Mouse (Mus musculus) embryonic facial prominence, embryonic 11.5 days (tissue): ENCODE measurements around the gene Hoxb1. TPM values are rescaled to one million over a fixed set of nuclear protein-coding genes. Genes with fewer than 3 reads are reported as not detected.

Experiments used
- ATAC-seq: fragments of 200-750 bp; cut with Nextera tagmentation; replicated peaks from 2 replicates; pipeline ENCODE4 v1.8.0; 2017; ENCODE audit warnings: low read depth; ENCODE audit not compliant: insufficient number of reproducible peaks, low FRiP score, low TSS enrichment
- DNase-seq: peaks from one replicate; pipeline ENCODE4 v3.0.0-alpha.2; 2015; ENCODE audit warnings: low spot score
- H3K27ac ChIP-seq: fragments of 300-500 bp; sonication (generic); replicated peaks from 2 replicates; pipeline ENCODE4 v1.5.1; 2014; ENCODE audit warnings: mild to moderate bottlenecking, low read depth, low read length, control low read depth
- H3K27me3 ChIP-seq: fragments of 300-500 bp; sonication (generic); 2 replicates; pipeline ENCODE4 v1.6.1; 2014; ENCODE audit warnings: mild to moderate bottlenecking, low read length, moderate library complexity, mixed read lengths; ENCODE audit not compliant: control insufficient read depth, insufficient read depth
- H3K36me3 ChIP-seq: fragments of 300-500 bp; sonication (generic); replicated peaks from 2 replicates; pipeline ENCODE4 v1.6.1; 2014; ENCODE audit warnings: low read depth, mild to moderate bottlenecking, low read length, moderate library complexity, mixed read lengths; ENCODE audit not compliant: control insufficient read depth, insufficient read depth
- H3K4me1 ChIP-seq: fragments of 300-500 bp; sonication (generic); 2 replicates; pipeline ENCODE4 v1.6.1; 2014; ENCODE audit warnings: low read length, mixed read lengths; ENCODE audit not compliant: control insufficient read depth, insufficient read depth
- H3K4me2 ChIP-seq: fragments of 300-500 bp; sonication (generic); 2 replicates; pipeline ENCODE4 v1.6.1; 2014; ENCODE audit warnings: low read depth, mild to moderate bottlenecking, control low read depth, low read length, moderate library complexity
- H3K4me3 ChIP-seq: fragments of 300-500 bp; sonication (generic); 2 replicates; pipeline ENCODE4 v1.5.1; 2014; ENCODE audit warnings: low read depth, low read length, control low read depth
- H3K9ac ChIP-seq: fragments of 300-500 bp; sonication (generic); replicated peaks from 2 replicates; pipeline ENCODE4 v1.6.1; 2014; ENCODE audit warnings: mild to moderate bottlenecking, control low read depth, low read length
- H3K9me3 ChIP-seq: fragments of 300-500 bp; sonication (generic); replicated peaks from 2 replicates; pipeline ENCODE4 v1.6.1; 2016; ENCODE audit warnings: mild to moderate bottlenecking, low read length, inconsistent platforms, mixed read lengths; ENCODE audit not compliant: control insufficient read depth
- WGBS: fragments of 180-500 bp; shearing (Covaris S2); extraction: QIAGEN DNeasy Blood & Tissue Kit; methylation state at CpG from one replicate; pipeline ENCODE4 v1.1.7; 2014; 5-methylcytosine and 5-hydroxymethylcytosine counted together
- microRNA counts: library from miRNA; unstranded; fragments of <30 nt; microRNA quantifications from one replicate; lab custom pipeline; 2016
- microRNA-seq: library from miRNA; unstranded; fragments of <30 nt; microRNA quantifications from one replicate; pipeline ENCODE4, GENCODE M21; 2016; ENCODE audit warnings: borderline number of aligned reads
- polyA plus RNA-seq: library from polyadenylated mRNA; unstranded; fragments of >200 nt; fragmentation: Nextera tagmentation; extraction: Ambion mirVana; gene quantifications from 2 replicates; pipeline ENCODE4 v1.2.1, GENCODE M21; 2014

The Hoxb1 gene
- polyA plus RNA-seq, 1 experiment from 2014 or later: 0.97 TPM

DNA sequence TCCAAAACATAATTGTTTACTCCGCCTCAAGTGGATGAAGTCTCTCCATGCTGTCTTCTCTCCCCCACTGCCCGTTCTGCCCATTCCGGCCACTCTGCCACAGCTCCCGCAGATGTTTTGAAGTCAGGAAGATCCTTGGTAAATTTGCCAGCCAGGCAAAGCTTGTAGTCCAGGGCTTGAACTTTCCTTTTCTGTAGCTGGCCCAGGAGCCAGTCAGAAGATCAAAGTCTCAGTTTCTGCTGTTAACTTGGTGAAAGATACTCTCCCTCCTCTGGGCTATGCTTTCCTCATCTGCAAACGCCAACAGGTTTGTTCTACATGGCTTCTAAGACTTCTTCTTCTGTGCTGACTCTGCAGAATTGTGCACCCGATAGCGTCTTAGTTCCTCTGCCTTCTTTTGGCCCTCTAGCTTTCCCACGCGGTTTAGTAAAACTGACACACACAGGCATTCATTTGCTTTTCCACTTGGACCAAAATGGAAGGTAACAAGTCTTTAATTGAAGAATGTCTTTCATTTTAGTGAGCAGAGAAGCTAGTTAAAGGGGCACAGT lies 47.5 kb downstream of the Hoxb1 start:
- no peak overlapping the region for H3K4me2 ChIP-seq
- ATAC-seq: no peak
- WGBS: 81% methylated on average over 9 of the region's 9 CpGs
- no peak overlapping the region for H3K27ac ChIP-seq
- H3K36me3 ChIP-seq: no peaks in the 10 kb centered on the region
- no peak for DNase-seq
- no peaks in the 10 kb centered on the region; the same call in 1 of the 2 replicates for H3K27me3 ChIP-seq
- H3K4me3 ChIP-seq: no peak overlapping the region
- H3K9me3 ChIP-seq: no peaks in the 10 kb centered on the region
- no peak overlapping the region for H3K9ac ChIP-seq
- H3K4me1 ChIP-seq: peaks cover under 1% of the 10 kb centered on the region; the same call in 1 of the 2 replicates

DNA sequence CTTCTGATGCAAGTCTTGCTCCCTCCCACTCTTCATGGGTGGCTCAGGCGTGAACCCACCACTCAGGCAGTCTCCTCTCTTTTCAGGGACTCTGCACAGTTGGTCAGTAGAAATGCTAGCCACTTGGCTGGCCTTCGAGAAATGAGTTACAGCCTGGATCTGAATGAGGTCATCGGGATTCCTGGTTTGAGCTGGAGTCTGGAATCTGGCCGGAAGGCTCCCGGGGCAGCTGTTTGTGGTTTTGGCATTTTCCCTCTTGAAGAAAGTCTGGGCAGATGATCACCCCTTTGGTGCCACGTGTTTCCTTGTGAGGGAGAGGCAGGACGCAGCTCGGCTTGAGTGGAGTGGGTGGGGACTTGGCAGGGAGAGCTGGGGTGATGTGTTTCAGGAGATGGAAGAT lies 48.0 kb downstream of the Hoxb1 start:
- H3K4me3 ChIP-seq: no peak overlapping the region
- DNase-seq: peak; percentile 43
- 38% methylated on average over 8 of the region's 8 CpGs for WGBS
- no peak overlapping the region for H3K27ac ChIP-seq
- no peaks in the 10 kb centered on the region for H3K36me3 ChIP-seq
- no peaks in the 10 kb centered on the region for H3K4me1 ChIP-seq
- H3K9me3 ChIP-seq: no peaks in the 10 kb centered on the region
- no peak for ATAC-seq
- H3K4me2 ChIP-seq: no peak overlapping the region
- H3K9ac ChIP-seq: no peak overlapping the region
- H3K27me3 ChIP-seq: no peaks in the 10 kb centered on the region; the same call in 1 of the 2 replicates

DNA sequence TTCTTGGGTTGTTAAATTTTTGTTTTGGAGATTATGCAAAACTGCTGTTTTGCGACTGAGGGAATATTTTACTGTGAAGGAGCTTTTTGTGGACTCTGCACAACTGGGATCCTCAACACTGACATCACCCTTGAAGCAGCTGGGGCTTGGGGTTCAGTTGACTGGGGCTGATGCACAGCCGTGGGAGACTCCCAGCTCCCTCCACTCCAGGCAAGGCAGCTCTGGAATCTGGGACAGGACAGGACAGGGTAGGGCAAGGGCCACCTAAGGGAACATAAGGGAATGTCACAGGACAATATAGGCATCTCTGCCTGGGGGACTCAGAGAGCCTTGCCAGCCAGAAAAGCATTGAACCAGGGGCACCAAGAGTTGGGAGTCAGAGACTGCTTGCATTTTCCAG lies 48.5 kb downstream of the Hoxb1 start:
- Histone ChIP-seq H3K27ac (no peak overlapping the region; the same call in 1 of the 2 replicates), H3K4me2 (no peak overlapping the region), H3K36me3 (no peaks in the 10 kb centered on the region), H3K27me3 (no peaks in the 10 kb centered on the region; the same call in 1 of the 2 replicates), H3K4me3 (no peak overlapping the region), H3K4me1 (no peaks in the 10 kb centered on the region), H3K9ac (no peak overlapping the region), H3K9me3 (no peaks in the 10 kb centered on the region)
- WGBS: 78% methylated on average over 2 of the region's 2 CpGs
- no peak for DNase-seq
- ATAC-seq: no peak

MicroRNAs encoded within 50 kb of the gene (microRNA counts, 519-probe panel; counts per million panel counts)
- 3,714 counts per million, percentile 55 among the panel's probes with 10 or more counts for microRNA mmu-miR-10a (lab: Ali Mortazavi, UCI)

Small RNAs within 50 kb of the gene (microRNA-seq; reads per million reads assigned to microRNA genes)
- 1,861 reads per million, percentile 77 among the genes with 10 or more reads in this experiment for gene Mir10a

Other genes starting within 250 kb of the Hoxb1 start
- gene Ttll6, start 232.0 kb upstream of the Hoxb1 start, polyA plus RNA-seq: not detected in 2 replicates
- gene Hoxb13, start 171.4 kb upstream of the Hoxb1 start, polyA plus RNA-seq: not detected in 2 replicates
- gene Hoxb9, start 94.3 kb upstream of the Hoxb1 start, polyA plus RNA-seq: 0.38 and 0.63 TPM in 2 replicates
- 0.40 and 0.63 TPM in 2 replicates for gene Hoxb8, start 83.8 kb upstream of the Hoxb1 start, polyA plus RNA-seq
- 0.15 and 0.54 TPM in 2 replicates for gene Hoxb7, start 79.1 kb upstream of the Hoxb1 start, polyA plus RNA-seq
- gene Hoxb6, start 73.3 kb upstream of the Hoxb1 start, polyA plus RNA-seq: 0.73 and 1.2 TPM in 2 replicates
- 0.67 and 2.0 TPM in 2 replicates for gene Hoxb5, start 62.4 kb upstream of the Hoxb1 start, polyA plus RNA-seq
- gene Hoxb4, start 47.5 kb upstream of the Hoxb1 start, polyA plus RNA-seq: 0.18 and 0.24 TPM in 2 replicates
- gene Hoxb3, start 42.4 kb upstream of the Hoxb1 start, polyA plus RNA-seq: 0.65 and 0.79 TPM in 2 replicates
- 6.3 and 8.4 TPM in 2 replicates for gene Hoxb2, start 15.2 kb upstream of the Hoxb1 start, polyA plus RNA-seq
- 0.25 and 0.43 TPM in 2 replicates for gene Skap1, start 98.8 kb downstream of the Hoxb1 start, polyA plus RNA-seq